20 mouse cellular contexts compared by ENCODE assay signal in genomic region chr3:135711613-135712012, GRCm38 (mm10).
"Had no signal": no experiment of that assay in that cellular context is flagged by ENCODE, and none has a peak within 500 bp of the region (broad histone marks: within the 10 kb centered on the region; RNA-seq: fewer than 3 reads in every experiment).

No protein-coding gene starts in this region.

- DNase-seq: liver, embryonic 13.5 days; liver, postnatal 0 days; lung, adult 2 months; retina, postnatal 1 day; right cerebral cortex, adult 18-20 months; right cerebral cortex, postnatal 25 days; right cerebral cortex, postnatal 4 days; spleen, adult 18-20 months; thymus, adult 2 months; thymus, postnatal 25 days; thymus, postnatal 4 days had no signal

- H3K27me3 ChIP-seq: liver, embryonic 13.5 days; liver, embryonic 15.5 days; lung, embryonic 15.5 days; megakaryocyte, embryonic 14.5 days; midbrain, embryonic 12.5 days; midbrain, embryonic 15.5 days; neural tube, embryonic 13.5 days; neural tube, embryonic 15.5 days had no signal

- ATAC-seq: liver, postnatal 0 days; lung, postnatal 0 days; midbrain, embryonic 15.5 days had no signal

- H3K9ac ChIP-seq: liver, embryonic 13.5 days; liver, embryonic 15.5 days; liver, postnatal 0 days; lung, embryonic 15.5 days; midbrain, embryonic 12.5 days; midbrain, embryonic 15.5 days; neural tube, embryonic 13.5 days; neural tube, embryonic 15.5 days had no signal

- H3K4me3 ChIP-seq: liver, embryonic 13.5 days; liver, embryonic 15.5 days; lung, embryonic 15.5 days; megakaryocyte, embryonic 14.5 days; midbrain, embryonic 12.5 days; midbrain, embryonic 15.5 days; neural tube, embryonic 13.5 days; neural tube, embryonic 15.5 days had no signal

- H3K4me2 ChIP-seq: liver, embryonic 13.5 days; liver, embryonic 15.5 days; lung, embryonic 15.5 days; midbrain, embryonic 12.5 days; midbrain, embryonic 15.5 days; neural tube, embryonic 13.5 days; neural tube, embryonic 15.5 days had no signal

- H3K4me1 ChIP-seq: liver, embryonic 15.5 days; lung, embryonic 15.5 days; midbrain, embryonic 12.5 days; midbrain, embryonic 15.5 days; neural tube, embryonic 13.5 days; neural tube, embryonic 15.5 days had no signal

- H3K36me3 ChIP-seq: liver, embryonic 13.5 days; liver, embryonic 15.5 days; lung, embryonic 15.5 days; midbrain, embryonic 12.5 days; midbrain, embryonic 15.5 days; neural tube, embryonic 13.5 days; neural tube, embryonic 15.5 days had no signal

- H3K9me3 ChIP-seq: liver, embryonic 13.5 days; liver, embryonic 15.5 days; lung, embryonic 15.5 days; megakaryocyte, embryonic 14.5 days; midbrain, embryonic 12.5 days; midbrain, embryonic 15.5 days; neural tube, embryonic 13.5 days; neural tube, embryonic 15.5 days had no signal

- H3K27ac ChIP-seq: liver, embryonic 13.5 days; liver, embryonic 15.5 days; lung, embryonic 15.5 days; macrophage; midbrain, embryonic 12.5 days; midbrain, embryonic 15.5 days; neural tube, embryonic 13.5 days; neural tube, embryonic 15.5 days had no signal
